ENCODE assay signal across 27 mouse cellular contexts in genomic region chr17:59404525-59404924, GRCm38 (mm10).
"Had no signal": no experiment of that assay in that cellular context is flagged by ENCODE, and none has a peak within 500 bp of the region (broad histone marks: within the 10 kb centered on the region; RNA-seq: fewer than 3 reads in every experiment).

No protein-coding gene starts in this region.

- H3K4me1 ChIP-seq: embryonic facial prominence, embryonic 13.5 days; embryonic facial prominence, embryonic 15.5 days; forebrain, embryonic 10.5 days; forebrain, embryonic 13.5 days; forebrain, embryonic 15.5 days had no signal

- H3K27ac ChIP-seq: embryonic facial prominence, embryonic 13.5 days; embryonic facial prominence, embryonic 15.5 days; forebrain, embryonic 10.5 days; forebrain, embryonic 13.5 days; forebrain, embryonic 15.5 days; gastrocnemius, adult 2 months; heart, adult 2 months had no signal

- H3K4me2 ChIP-seq: embryonic facial prominence, embryonic 13.5 days; embryonic facial prominence, embryonic 15.5 days; forebrain, embryonic 13.5 days; forebrain, embryonic 15.5 days had no signal

- ATAC-seq: forebrain, embryonic 13.5 days; forebrain, embryonic 14.5 days; forebrain, embryonic 15.5 days; forebrain, embryonic 16.5 days; forebrain, postnatal 0 days had no signal

- H3K36me3 ChIP-seq: embryonic facial prominence, embryonic 13.5 days; embryonic facial prominence, embryonic 15.5 days; forebrain, embryonic 10.5 days; forebrain, embryonic 15.5 days had no signal

- H3K4me3 ChIP-seq: embryonic facial prominence, embryonic 13.5 days; embryonic facial prominence, embryonic 15.5 days; erythroblast, embryonic 14.5 days; forebrain, embryonic 10.5 days; forebrain, embryonic 13.5 days; forebrain, embryonic 15.5 days; gastrocnemius, adult 2 months; heart, adult 2 months had no signal

- H3K9ac ChIP-seq: embryonic facial prominence, embryonic 13.5 days; embryonic facial prominence, embryonic 15.5 days; forebrain, embryonic 13.5 days; forebrain, embryonic 15.5 days; forebrain, postnatal 0 days had no signal

- H3K27me3 ChIP-seq: embryonic facial prominence, embryonic 13.5 days; embryonic facial prominence, embryonic 15.5 days; forebrain, embryonic 13.5 days; forebrain, embryonic 15.5 days had no signal

- H3K9me3 ChIP-seq: embryonic facial prominence, embryonic 13.5 days; embryonic facial prominence, embryonic 15.5 days; forebrain, embryonic 10.5 days; forebrain, embryonic 13.5 days; forebrain, embryonic 15.5 days had no signal

- DNase-seq: cerebellum, adult 18-20 months; cerebellum, adult 2 months; cerebellum, adult 8-10 months; cerebellum, adult 9-10 months; cerebellum, adult 9-11 months; cerebellum, postnatal 10 days; cerebellum, postnatal 14 days; cerebellum, postnatal 25 days; cerebellum, postnatal 36 days; embryo, embryonic 11 days; forebrain, postnatal 0 days; gastrocnemius, adult 2 months; gastrocnemius, postnatal 10 days; gastrocnemius, postnatal 14 days; gastrocnemius, postnatal 25 days; gastrocnemius, postnatal 36 days; heart, adult 11 months; heart, adult 18-20 months; heart, adult 2 months had no signal
